Mouse (Mus musculus): ENCODE data around the gene Afmid. TPM values are rescaled to one million over a fixed set of nuclear protein-coding genes. Genes with fewer than 3 reads are reported as not detected.
A peak's percentile ranks its signal among the peaks of the same experiment; 100 is the strongest.

The Afmid gene
- polyA plus RNA-seq, 1 experiment from 2014 or later: 20.8 TPM

GRCm38 (mm10) chr11:117886000-117886399, 60.3 kb downstream of the Afmid start:
- Histone ChIP-seq H3K4me3 (ENCODE audit: control insufficient read depth in 1 of 2, insufficient read depth in 1 of 2, low read depth in 1 of 2, low read length in 2 of 2) (no peak overlapping the region), H3K36me3 (ENCODE audit: control insufficient read depth, insufficient read depth, low read length) (no peaks in the 10 kb centered on the region), H3K9ac (ENCODE audit: low read length) (no peak overlapping the region), H3K27me3 (ENCODE audit: control insufficient read depth, insufficient read depth, low read length) (0 out of 2 replicates have a peak, but pooled peaks cover 17% of the 10 kb centered on the region), H3K27ac (replicated peaks in 1 of 2; ENCODE audit: control insufficient read depth in 1 of 2, insufficient read depth in 1 of 2, low read depth in 2 of 2, low read length in 2 of 2) (no peak overlapping the region), H3K4me1 (ENCODE audit: control insufficient read depth in 2 of 2, insufficient read depth in 2 of 2, low read length in 2 of 2) (peaks cover 31 to 37% of the 10 kb centered on the region in 2 experiments), H3K4me2 (ENCODE audit: low read length) (no peak overlapping the region), H3K9me3 (ENCODE audit: control insufficient read depth, low read length) (no peaks in the 10 kb centered on the region)
- ATAC-seq (ENCODE audit: insufficient number of reproducible peaks, insufficient read depth, low FRiP score, low read depth): no peak
- 52% methylated on average over 5 of the region's 5 CpGs for WGBS

GRCm38 (mm10) chr11:117888168-117888852, 62.6 kb downstream of the Afmid start:
- Histone ChIP-seq H3K4me1 (ENCODE audit: control insufficient read depth in 2 of 2, insufficient read depth in 2 of 2, low read length in 2 of 2) (peaks cover 22 to 29% of the 10 kb centered on the region in 2 experiments), H3K27ac (replicated peaks in 1 of 2; ENCODE audit: control insufficient read depth in 1 of 2, insufficient read depth in 1 of 2, low read depth in 2 of 2, low read length in 2 of 2) (no peak overlapping the region), H3K4me3 (ENCODE audit: control insufficient read depth in 1 of 2, insufficient read depth in 1 of 2, low read depth in 1 of 2, low read length in 2 of 2) (no peak overlapping the region), H3K36me3 (ENCODE audit: control insufficient read depth, insufficient read depth, low read length) (no peaks in the 10 kb centered on the region), H3K9me3 (ENCODE audit: control insufficient read depth, low read length) (no peaks in the 10 kb centered on the region), H3K4me2 (ENCODE audit: low read length) (peak overlapping the region; percentile 64), H3K27me3 (ENCODE audit: control insufficient read depth, insufficient read depth, low read length) (0 out of 2 replicates have a peak, but pooled peaks cover 21% of the 10 kb centered on the region), H3K9ac (ENCODE audit: low read length) (no peak overlapping the region; the same call in 1 of the 2 replicates)
- no peak for ATAC-seq (ENCODE audit: insufficient number of reproducible peaks, insufficient read depth, low FRiP score, low read depth)
- WGBS: 34% methylated on average over 20 of the region's 20 CpGs

GRCm38 (mm10) chr11:117888853-117889822, 63.4 kb downstream of the Afmid start:
- 0 out of 2 replicates have a peak, but pooled peaks cover 21% of the 10 kb centered on the region for H3K27me3 ChIP-seq (ENCODE audit: control insufficient read depth, insufficient read depth, low read length)
- no peaks in the 10 kb centered on the region for H3K9me3 ChIP-seq (ENCODE audit: control insufficient read depth, low read length)
- peaks cover 22 to 29% of the 10 kb centered on the region in 2 experiments for H3K4me1 ChIP-seq (ENCODE audit: control insufficient read depth in 2 of 2, insufficient read depth in 2 of 2, low read length in 2 of 2)
- WGBS: 13% methylated on average over 29 of the region's 33 CpGs
- no peak for ATAC-seq (ENCODE audit: insufficient number of reproducible peaks, insufficient read depth, low FRiP score, low read depth)
- peak overlapping the region; percentile 64 for H3K4me2 ChIP-seq (ENCODE audit: low read length)
- H3K4me3 ChIP-seq (ENCODE audit: control insufficient read depth in 1 of 2, insufficient read depth in 1 of 2, low read depth in 1 of 2, low read length in 2 of 2): peak overlapping the region; percentile 20 to 25; a peak in 3 of 4 replicates
- no peaks in the 10 kb centered on the region for H3K36me3 ChIP-seq (ENCODE audit: control insufficient read depth, insufficient read depth, low read length)
- H3K27ac ChIP-seq (replicated peaks in 1 of 2; ENCODE audit: control insufficient read depth in 1 of 2, insufficient read depth in 1 of 2, low read depth in 2 of 2, low read length in 2 of 2): 0 out of 4 replicates have a peak overlapping the region, but pooled peaks of 1 of the 2 experiments have one; percentile 14
- H3K9ac ChIP-seq (ENCODE audit: low read length): peak overlapping the region; percentile 65

Other genes starting within 250 kb of the Afmid start
- gene Tnrc6c, start 171.6 kb upstream of the Afmid start, polyA plus RNA-seq (2014; fragmentation: Nextera tagmentation; extraction: Ambion mirVana): 8.7 and 8.9 TPM in 2 replicates
- gene Tmc8, start 43.8 kb upstream of the Afmid start, polyA plus RNA-seq (2014; fragmentation: Nextera tagmentation; extraction: Ambion mirVana): 1.6 and 2.1 TPM in 2 replicates
- gene Tmc6, start 43.7 kb upstream of the Afmid start, polyA plus RNA-seq (2014; fragmentation: Nextera tagmentation; extraction: Ambion mirVana): 18.2 and 22.5 TPM in 2 replicates
- gene 6030468B19Rik, start 28.3 kb upstream of the Afmid start, polyA plus RNA-seq (2014; fragmentation: Nextera tagmentation; extraction: Ambion mirVana): 0.19 and 0.44 TPM in 2 replicates
- 0.71 and 1.0 TPM in 2 replicates for gene Gm20708, start 16.3 kb upstream of the Afmid start, polyA plus RNA-seq (2014; fragmentation: Nextera tagmentation; extraction: Ambion mirVana)
- 99.4 and 102 TPM in 2 replicates for gene Syngr2, start 16.3 kb upstream of the Afmid start, polyA plus RNA-seq (2014; fragmentation: Nextera tagmentation; extraction: Ambion mirVana)
- 98.0 and 100 TPM in 2 replicates for gene Tk1, start 168 bp downstream of the Afmid start, polyA plus RNA-seq (2014; fragmentation: Nextera tagmentation; extraction: Ambion mirVana)
- 227 and 240 TPM in 2 replicates for gene Birc5, start 23.3 kb downstream of the Afmid start, polyA plus RNA-seq (2014; fragmentation: Nextera tagmentation; extraction: Ambion mirVana)
- not detected in 2 replicates for gene Tmem235, start 34.8 kb downstream of the Afmid start, polyA plus RNA-seq (2014; fragmentation: Nextera tagmentation; extraction: Ambion mirVana)
- gene Tha1, start 47.6 kb downstream of the Afmid start, polyA plus RNA-seq (2014; fragmentation: Nextera tagmentation; extraction: Ambion mirVana): 4.9 and 5.6 TPM in 2 replicates
- 2.0 and 2.3 TPM in 2 replicates for gene Socs3, start 144.1 kb downstream of the Afmid start, polyA plus RNA-seq (2014; fragmentation: Nextera tagmentation; extraction: Ambion mirVana)
- gene Pgs1, start 160.4 kb downstream of the Afmid start, polyA plus RNA-seq (2014; fragmentation: Nextera tagmentation; extraction: Ambion mirVana): 23.1 TPM in 2 replicates